Mouse (Mus musculus): ENCODE results near the gene Dbh.

The Dbh gene

GRCm38 (mm10) chr2:27164796-27165590 is at the start of gene Dbh:
Gene Dbh, plus strand, starts transcription at chr2:27165233.
- no peak for DNase-seq

DNA sequence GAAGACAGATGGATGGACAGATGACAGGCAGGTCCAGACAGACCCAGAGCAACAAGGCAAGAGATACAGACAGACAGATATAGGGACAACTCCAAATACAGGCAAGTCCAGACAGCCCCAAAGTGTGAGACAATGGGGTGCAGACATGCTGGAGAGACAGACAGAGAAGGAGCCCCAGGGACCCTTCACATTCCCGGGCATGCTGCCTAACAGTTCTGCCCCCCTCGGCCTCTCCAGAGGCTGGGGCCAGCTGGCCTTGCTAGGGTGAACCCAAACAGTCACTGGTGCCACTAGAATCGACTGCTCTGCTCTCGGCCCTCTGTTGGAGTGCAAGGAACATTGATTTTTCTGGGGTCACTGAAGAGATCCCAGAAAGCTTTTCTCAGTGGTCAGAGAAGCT is 46.6 kb upstream of the Dbh start:
- DNase-seq = peak; percentile 58

DNA sequence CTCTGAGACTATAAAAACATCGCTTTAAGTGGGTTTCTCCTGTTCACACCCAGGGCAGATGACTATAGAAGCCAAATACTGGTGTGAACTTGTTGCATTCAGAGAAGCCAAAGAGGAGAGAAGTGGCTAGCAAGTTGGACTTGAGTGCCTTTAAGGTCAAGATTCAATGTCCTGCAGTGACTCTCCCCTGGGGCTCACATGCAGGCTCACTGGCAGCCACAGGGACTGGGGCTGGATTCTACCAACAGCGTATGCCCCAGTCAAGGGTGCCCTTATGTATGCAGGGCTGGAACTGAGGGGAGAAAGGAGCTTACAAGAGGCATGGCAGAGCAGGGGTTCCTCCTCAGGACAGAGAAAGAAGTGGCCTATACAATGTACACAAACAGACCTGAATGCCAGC is 45.3 kb upstream of the Dbh start:
- DNase-seq = no peak

DNA sequence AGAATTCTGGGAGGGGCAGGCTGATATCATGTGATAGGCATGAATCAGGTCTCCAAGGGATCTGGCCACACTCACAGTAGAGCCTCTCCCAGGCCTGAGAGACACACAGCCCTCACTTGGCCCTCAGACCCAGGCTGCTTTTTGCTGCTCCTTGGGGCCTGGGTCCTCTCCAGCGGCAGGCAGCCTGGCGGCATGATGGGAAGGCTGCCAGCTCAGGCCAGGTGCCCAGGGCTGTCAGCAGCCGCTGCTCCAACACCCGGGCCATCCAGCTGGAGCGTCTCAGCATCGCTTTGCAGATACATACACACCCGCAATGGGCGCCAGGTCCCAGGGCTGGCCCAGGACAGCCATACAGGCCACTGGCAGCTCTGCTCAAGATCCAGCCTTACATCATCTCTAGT is 44.8 kb upstream of the Dbh start:
- DNase-seq = peak; percentile 85

- peak; percentile 36 for DNase-seq
Measured at GRCm38 (mm10) chr2:27121626-27122355, 43.2 kb upstream of the Dbh start.

GRCm38 (mm10) chr2:27122578-27122977 is 42.5 kb upstream of the Dbh start:
- no peak for DNase-seq

DNA sequence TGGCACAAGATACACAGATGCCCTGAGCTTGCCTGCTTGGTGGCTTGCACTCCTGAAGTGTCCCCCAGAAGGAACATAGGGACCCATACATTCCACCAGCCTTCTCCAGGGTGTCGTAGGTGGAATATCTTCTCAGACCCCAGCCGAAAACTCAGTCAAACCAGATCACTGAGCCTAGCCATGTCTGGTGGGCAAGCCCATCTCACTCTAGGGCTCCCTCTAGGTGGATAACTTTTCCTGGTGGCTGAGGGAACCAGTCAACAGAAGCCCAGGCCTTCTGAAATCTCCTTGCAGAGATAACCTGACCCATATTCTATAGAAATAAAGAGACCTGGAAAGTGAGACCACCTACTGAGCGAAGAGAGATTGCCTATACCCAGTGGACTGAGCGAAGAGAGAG is 41.9 kb upstream of the Dbh start:
- no peak for DNase-seq

DNA sequence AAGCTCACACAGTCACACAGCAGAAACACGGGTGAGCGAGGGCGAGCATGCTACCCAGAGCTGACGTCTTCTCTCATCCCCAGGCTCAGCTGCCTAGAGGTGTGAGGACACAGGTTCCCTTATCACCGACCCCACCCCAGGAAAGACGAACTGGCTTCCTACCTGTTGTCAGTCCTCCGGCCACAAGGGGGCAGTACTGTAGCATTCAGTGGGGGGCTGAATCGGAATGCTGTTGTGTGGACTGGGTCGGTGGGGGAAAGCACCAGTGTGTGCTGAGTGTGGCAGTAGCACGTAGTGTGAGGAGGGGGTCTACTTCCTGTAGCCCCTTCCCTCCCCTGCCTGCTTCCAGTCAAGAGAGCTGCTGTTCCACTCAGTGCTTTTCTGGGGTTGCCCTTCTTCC is 39.1 kb upstream of the Dbh start:
- peak; percentile 73 for DNase-seq

DNA sequence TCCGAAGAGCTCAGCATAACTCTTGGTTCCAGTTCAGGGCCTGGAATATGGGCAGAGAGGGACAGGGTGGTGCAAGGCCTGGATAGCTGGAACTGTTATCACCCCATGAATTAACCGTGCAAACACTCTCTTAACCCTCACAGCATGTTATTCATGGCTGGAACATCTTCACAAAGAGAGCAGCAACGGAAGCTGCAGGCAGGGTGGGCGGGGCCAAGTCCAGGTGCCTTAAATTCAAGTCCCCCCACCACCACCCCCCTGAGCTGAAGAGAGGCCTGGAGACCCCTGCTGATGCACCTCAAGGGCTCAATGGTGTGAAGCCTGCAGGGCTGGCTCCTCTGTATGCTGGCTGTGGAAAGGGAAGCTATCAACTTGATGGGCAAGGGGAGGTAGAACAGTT is 38.5 kb upstream of the Dbh start:
- no peak for DNase-seq

GRCm38 (mm10) chr2:27128990-27129389 is 36.0 kb upstream of the Dbh start:
- DNase-seq = no peak

DNA sequence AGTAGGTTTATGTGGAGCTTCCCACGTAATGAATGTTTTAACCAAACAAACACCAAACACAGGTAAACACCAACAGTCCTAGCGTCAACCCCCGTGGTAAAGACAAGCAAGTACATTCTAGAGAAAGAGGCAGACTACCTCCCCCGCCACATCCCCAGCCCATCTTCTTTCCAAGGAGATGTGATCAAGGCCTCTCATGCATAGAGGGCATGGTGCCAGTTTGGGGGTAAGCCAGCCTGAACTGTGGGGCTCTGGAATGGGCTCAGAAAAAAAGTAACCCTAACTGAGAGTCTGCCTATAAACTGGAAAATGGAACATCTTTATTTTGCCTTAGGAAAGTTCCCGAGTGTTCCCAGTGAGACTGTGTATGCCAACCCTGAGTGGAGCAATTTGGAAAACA is 29.1 kb upstream of the Dbh start:
- DNase-seq = no peak

GRCm38 (mm10) chr2:27136336-27136735 is 28.7 kb upstream of the Dbh start:
- DNase-seq = no peak

DNA sequence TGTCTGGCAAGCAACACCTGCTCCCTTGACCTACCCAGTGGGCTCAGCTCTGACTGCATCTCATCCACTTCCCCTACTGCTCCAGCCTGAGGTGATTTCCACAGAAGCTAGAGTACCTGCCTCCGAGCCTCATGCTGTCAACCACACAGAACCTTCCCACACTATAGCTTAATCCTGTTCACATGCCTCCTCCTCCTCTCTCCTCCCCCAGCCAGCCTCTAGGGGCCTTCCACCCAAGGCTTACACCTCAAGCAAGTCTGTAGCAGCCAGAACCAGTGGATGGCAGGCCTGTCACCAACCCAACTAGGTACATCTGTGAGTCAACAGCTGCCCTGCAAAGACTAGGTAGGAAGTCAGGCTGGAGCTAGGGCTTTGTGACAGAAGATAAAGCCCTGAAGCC is 28.2 kb upstream of the Dbh start:
- no peak for DNase-seq

DNA sequence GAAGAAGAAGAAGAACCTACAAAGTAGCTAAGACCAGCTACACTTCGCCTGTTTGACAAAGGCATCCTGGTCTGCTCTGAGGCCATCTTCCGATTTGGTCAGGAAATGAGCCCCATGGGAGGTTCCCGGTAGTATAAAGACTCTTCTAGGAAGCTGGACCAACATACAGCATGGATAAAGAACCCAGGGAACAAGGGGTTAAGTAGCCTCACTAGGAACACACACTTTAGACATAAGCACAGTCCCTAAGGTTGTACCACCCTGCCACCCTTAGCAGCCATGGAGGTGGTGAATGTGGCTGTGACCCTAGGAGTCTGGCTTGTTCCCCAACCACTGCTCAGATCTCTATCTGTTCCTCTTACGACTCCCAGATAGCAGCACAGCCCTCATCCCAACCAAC is 26.7 kb upstream of the Dbh start:
- no peak for DNase-seq

- DNase-seq = peak; percentile 48
Measured at GRCm38 (mm10) chr2:27141950-27142693, 22.9 kb upstream of the Dbh start, which contains the start of gene Fam163b. Gene Fam163b, minus strand, starts transcription at chr2:27142491.

GRCm38 (mm10) chr2:27144957-27145356 is 20.1 kb upstream of the Dbh start:
- DNase-seq = no peak

- DNase-seq = no peak
Measured at GRCm38 (mm10) chr2:27146840-27147239, 18.2 kb upstream of the Dbh start.

GRCm38 (mm10) chr2:27149457-27149856 is 15.6 kb upstream of the Dbh start:
- no peak for DNase-seq

DNA sequence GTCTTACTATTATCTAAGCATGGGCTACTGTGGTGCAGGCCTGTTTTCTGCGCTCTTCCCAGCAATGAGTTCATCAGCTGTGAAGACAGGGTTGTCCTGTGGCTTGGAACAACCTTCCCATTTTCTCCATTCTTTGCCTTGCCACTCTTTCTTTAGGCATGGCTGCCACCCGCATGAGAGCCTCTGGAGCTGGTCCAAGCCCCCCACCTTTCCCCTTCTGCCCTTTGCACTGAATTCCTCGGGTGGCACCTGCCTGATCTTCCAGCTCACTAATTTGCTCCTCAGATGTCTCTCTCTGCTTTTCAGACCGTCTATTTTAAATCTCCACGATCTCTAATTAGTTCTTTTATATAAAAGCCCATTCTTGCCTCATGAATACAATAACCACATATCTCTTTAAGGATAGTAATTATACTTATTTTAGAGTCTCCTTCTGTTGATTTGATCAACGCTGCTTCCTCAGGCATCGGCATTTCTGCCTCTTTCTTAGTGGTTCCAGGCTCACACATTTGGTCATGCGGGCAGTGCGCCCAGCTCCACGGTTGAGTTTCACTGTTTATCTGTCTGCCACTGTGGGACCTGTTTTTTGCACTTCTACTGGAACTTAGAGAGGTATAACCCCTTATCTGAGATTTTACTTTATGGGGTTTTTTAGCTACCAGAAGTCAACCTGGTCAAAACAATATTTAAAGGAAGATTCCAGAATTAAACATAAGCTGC is 10.4 kb upstream of the Dbh start:
- no peak for DNase-seq

DNA sequence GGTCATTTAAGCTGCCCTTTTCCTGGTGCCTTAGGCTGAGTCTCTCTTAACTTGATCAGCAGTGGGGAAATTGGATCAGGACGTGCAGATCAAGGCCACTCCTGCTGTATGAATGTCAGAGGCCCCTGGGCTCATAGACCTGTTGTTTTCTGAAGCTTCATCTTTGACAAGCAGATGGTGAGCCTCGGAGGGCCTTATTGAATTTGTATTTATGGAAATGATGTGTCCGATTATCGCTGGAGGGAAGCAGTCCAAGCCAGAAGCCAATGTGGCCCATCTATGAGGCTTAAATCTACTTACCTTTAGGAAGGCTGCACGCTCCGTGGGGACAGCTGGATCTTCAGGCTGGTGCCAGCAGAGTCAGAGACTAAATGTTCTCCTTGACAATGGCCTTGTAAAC is 8.4 kb upstream of the Dbh start:
- DNase-seq = no peak

GRCm38 (mm10) chr2:27161526-27161925 is 3.5 kb upstream of the Dbh start:
- DNase-seq = no peak

- no peak for DNase-seq
Measured at GRCm38 (mm10) chr2:27162656-27163055, 2.4 kb upstream of the Dbh start.

DNA sequence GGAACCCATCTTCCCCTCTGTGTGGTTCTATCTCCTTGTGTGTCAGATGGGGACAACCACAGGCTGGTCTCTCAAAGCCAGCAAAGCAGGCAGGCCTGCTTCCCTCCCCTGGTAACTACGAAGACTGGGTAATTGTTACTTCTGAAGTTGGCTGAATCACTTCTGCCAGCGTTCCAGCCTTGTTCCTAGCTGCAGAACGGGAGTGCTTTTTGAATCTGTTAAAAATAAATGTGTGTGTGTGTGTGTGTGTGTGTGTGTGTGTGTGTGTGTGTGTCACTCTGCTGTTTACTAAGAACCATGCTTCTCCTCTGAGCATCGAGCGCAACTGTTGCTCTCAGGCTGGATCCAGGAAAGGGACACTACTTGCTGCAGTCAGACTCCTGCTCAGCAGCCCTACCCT is 1.2 kb upstream of the Dbh start:
- no peak for DNase-seq

All from lung, postnatal 10 days (tissue).